In the genomic region with DNA sequence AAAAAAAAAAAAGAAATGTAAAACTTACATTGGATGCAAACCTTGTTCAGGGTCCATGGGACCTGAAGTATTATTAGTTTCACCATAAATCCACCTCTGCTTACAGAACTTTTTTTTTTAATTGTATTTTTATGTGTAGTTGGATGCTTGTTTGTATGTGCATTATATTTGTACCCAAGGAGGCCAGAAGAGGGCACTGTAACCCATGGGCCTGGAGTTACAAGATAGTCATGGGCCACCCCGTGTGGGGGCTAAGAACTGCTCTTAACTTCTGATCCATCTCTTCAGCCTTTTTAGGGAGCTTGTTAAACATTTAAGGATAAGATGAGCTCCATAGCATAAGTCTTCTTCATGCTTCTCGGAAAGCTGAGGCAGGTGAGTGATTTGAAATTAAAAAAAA, we compare ENCODE assay signal across 12 mouse cellular contexts. TPM values are rescaled to one million over a fixed set of nuclear protein-coding genes. Genes with fewer than 3 reads are reported as not detected.
DNase-seq lines count a peak whose midpoint lies in the region; ATAC-seq and TF ChIP-seq lines count a peak whose summit lies in the region.
"Had no signal": no experiment of that assay in that cellular context is flagged by ENCODE, and none has a peak within 500 bp of the region (broad histone marks: within the 10 kb centered on the region; RNA-seq: fewer than 3 reads in every experiment).

No protein-coding gene starts in this region.

- DNase-seq in embryo, embryonic 10.5 days (ENCODE audit: low spot score) = peak; percentile 30
- DNase-seq in embryo, embryonic 11 days = no peak
- DNase-seq in lung, postnatal 0 days (ENCODE audit: low spot score) = no peak
- DNase-seq in lung, postnatal 14 days = no peak
- DNase-seq in ZHBTc4 (ENCODE audit: low read depth, low spot score) = peak; percentile 69
- peak; percentile 25 for DNase-seq in splenic B cell, adult 2 months (ENCODE audit: low read depth, low spot score)
- no peak for DNase-seq in gastrocnemius, postnatal 4 days (ENCODE audit: low spot score in 2 of 2)
- DNase-seq in natural killer cell, adult 2 months (ENCODE audit: low spot score in 2 of 2) = no peak

- H3K9me3 ChIP-seq in lung, postnatal 0 days (ENCODE audit: low read length) = no peaks in the 10 kb centered on the region
- H3K9me3 ChIP-seq: midbrain, embryonic 13.5 days had no signal

- H3K4me1 ChIP-seq in lung, postnatal 0 days (ENCODE audit: insufficient read depth, low read depth, low read length) = no peaks in the 10 kb centered on the region
- H3K4me1 ChIP-seq: midbrain, embryonic 13.5 days had no signal

- H3K4me2 ChIP-seq in lung, postnatal 0 days (replicated peaks; ENCODE audit: low read depth, low read length) = no peak overlapping the region
- H3K4me2 ChIP-seq: heart, embryonic 11.5 days; midbrain, embryonic 13.5 days had no signal

- peak; percentile 47 for TF ChIP-seq CTCF in lung, postnatal 0 days (IDR thresholded peaks at IDR 0.05)

- no peak overlapping the region for H3K9ac ChIP-seq in lung, postnatal 0 days (replicated peaks; ENCODE audit: low read depth)
- H3K9ac ChIP-seq: midbrain, embryonic 13.5 days had no signal

- ATAC-seq in lung, postnatal 0 days = no peak
- ATAC-seq: midbrain, embryonic 13.5 days had no signal

- H3K27ac ChIP-seq in lung, postnatal 0 days (ENCODE audit: low read length) = no peak overlapping the region
- H3K27ac ChIP-seq: midbrain, embryonic 13.5 days had no signal

- H3K27me3 ChIP-seq in lung, postnatal 0 days (replicated peaks; ENCODE audit: insufficient read depth, low read length) = no peaks in the 10 kb centered on the region
- H3K27me3 ChIP-seq in splenic B cell, adult 2 months (ENCODE audit: control insufficient read depth, insufficient read depth, low read length, poor library complexity, severe bottlenecking) = no peaks in the 10 kb centered on the region
- H3K27me3 ChIP-seq: midbrain, embryonic 13.5 days had no signal

- H3K36me3 ChIP-seq in lung, postnatal 0 days (ENCODE audit: insufficient read depth, low read length) = no peaks in the 10 kb centered on the region
- H3K36me3 ChIP-seq in splenic B cell, adult 2 months (ENCODE audit: control insufficient read depth, insufficient read depth, low read length, poor library complexity, severe bottlenecking) = no peaks in the 10 kb centered on the region
- H3K36me3 ChIP-seq: midbrain, embryonic 13.5 days had no signal

- no peak for TF ChIP-seq EP300 in lung, postnatal 0 days (IDR thresholded peaks at IDR 0.05)

- WGBS in lung, postnatal 0 days = 48% methylated on average over 2 of the region's 2 CpGs

- no peak overlapping the region for H3K4me3 ChIP-seq in lung, postnatal 0 days (ENCODE audit: low read depth, low read length)
- H3K4me3 ChIP-seq: midbrain, embryonic 13.5 days had no signal

RNA-seq across cellular contexts. Expression of a gene that starts 16.4 kb away (rescaled TPM):
- polyA plus RNA-seq in lung, postnatal 0 days (2015; fragmentation: Nextera tagmentation; extraction: Ambion mirVana) = not detected in 2 replicates
- not detected for total RNA-seq in gastrocnemius, postnatal 4 days (2021)
- total RNA-seq: left cerebral cortex, postnatal 36 days had no signal
- polyA plus RNA-seq: forebrain, embryonic 11.5 days; heart, embryonic 11.5 days had no signal

RNA-seq across cellular contexts. Expression of a gene that starts 21.4 kb away (rescaled TPM):
- polyA plus RNA-seq in lung, postnatal 0 days (2015; fragmentation: Nextera tagmentation; extraction: Ambion mirVana) = 6.5 and 7.9 TPM in 2 replicates
- 10 to 100 TPM; 25.1 to 25.4 TPM for total RNA-seq in gastrocnemius, postnatal 4 days (2021)

RNA-seq across cellular contexts. Expression of a gene that starts 21.5 kb away (rescaled TPM):
- 14.9 and 15.0 TPM in 2 replicates for polyA plus RNA-seq in lung, postnatal 0 days (2015; fragmentation: Nextera tagmentation; extraction: Ambion mirVana)
- total RNA-seq in gastrocnemius, postnatal 4 days (2021) = 10 to 100 TPM; 13.9 to 19.4 TPM

Comparison
In these comparisons a context has a peak if more than half of its experiments do, and no peak if none do; other contexts are left out.
1. DNase-seq: peak in embryo, embryonic 10.5 days (single experiment), ZHBTc4 (single experiment) and splenic B cell, adult 2 months (single experiment); none in embryo, embryonic 11 days (single experiment), lung, postnatal 0 days (single experiment), lung, postnatal 14 days (single experiment), gastrocnemius, postnatal 4 days (0 of 2) and natural killer cell, adult 2 months (0 of 2).